Mouse (Mus musculus): ENCODE data around the gene Trappc6a.
A peak's percentile ranks its signal among the peaks of the same experiment; 100 is the strongest.

DNA sequence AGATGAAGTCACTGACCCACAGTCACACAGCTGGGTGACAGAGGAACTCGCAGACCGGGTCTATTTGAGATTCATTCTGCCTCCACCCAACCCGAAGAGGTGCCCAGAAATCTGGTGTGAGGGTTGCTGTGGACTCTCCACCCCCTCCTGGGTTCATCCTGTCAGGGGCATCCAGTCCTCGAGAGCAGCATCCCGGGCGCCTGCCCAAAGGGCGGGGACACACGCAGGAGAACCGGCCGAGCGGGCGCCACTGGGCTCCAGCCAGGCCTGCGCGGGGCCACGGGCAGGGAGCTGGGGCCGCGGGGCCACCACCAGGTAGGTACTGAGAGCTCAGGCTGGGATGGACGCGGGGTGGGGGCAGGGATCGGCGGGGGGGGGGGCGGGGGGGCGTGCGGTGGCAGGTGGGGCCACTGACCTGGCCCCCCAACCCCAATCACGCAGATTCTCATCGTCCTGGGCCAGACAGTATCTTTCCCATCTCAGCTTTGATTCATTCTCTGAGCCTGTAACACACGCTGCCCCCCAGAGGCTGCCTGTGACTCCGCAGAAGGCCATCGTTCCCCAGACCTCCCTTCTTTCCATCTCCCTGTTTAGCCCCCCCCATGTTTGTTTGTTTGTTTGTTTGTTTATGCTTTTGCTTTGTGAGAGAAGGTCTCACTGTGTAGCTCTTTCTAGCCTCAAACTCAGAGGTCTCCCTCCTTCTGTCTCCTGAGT is 9.6 kb downstream of the Trappc6a start, which contains the start of gene Nkpd1:
- TF ChIP-seq CTCF (conservative IDR thresholded peaks at IDR 0.05; ENCODE audit: low read length) (peak; percentile 27), POU5F1 (IDR thresholded peaks at IDR 0.05; ENCODE audit: borderline replicate concordance, low read length) (no peak)

Data from E14TG2a.4 (cell line).